Mouse (Mus musculus) adrenal gland, postnatal 36 days (tissue): ENCODE data around the gene Litaf. TPM values are rescaled to one million over a fixed set of nuclear protein-coding genes. Genes with fewer than 3 reads are reported as not detected.

ENCODE experiments used
- DNase-seq, 2 experiments: peaks; one replicate each; pipeline ENCODE4 v3.0.0; 2021; ENCODE audit warnings: mixed read lengths in 1 of 2
- total RNA-seq, 2 experiments: library from RNA; stranded (reverse); gene quantifications; 2 replicates each; pipeline ENCODE4 v1.2.3; 2021

Gene Litaf
- total RNA-seq, 2 experiments from 2014 or later, result 47.4 to 51.1 TPM

DNA sequence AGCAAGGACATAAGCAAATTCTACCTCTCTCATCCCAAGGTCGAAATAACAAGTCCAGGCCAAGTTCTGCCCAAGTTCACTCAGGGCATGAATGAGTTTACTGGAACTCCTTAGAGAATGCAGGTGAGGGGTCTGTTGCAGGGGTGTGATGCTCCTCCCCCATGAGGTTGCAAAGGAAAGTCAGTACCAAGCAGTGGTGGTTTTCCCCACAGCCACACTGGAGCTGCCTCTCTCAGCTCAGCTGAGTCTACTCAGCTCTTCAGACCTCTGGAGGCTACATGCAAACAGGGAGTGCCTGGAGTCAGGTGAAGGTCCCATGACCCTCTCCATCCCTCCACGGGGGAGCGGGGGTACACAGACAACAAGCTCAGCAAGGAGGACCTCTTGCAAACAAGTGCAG lies 108.2 kb downstream of the Litaf start:
- no peak for DNase-seq

DNA sequence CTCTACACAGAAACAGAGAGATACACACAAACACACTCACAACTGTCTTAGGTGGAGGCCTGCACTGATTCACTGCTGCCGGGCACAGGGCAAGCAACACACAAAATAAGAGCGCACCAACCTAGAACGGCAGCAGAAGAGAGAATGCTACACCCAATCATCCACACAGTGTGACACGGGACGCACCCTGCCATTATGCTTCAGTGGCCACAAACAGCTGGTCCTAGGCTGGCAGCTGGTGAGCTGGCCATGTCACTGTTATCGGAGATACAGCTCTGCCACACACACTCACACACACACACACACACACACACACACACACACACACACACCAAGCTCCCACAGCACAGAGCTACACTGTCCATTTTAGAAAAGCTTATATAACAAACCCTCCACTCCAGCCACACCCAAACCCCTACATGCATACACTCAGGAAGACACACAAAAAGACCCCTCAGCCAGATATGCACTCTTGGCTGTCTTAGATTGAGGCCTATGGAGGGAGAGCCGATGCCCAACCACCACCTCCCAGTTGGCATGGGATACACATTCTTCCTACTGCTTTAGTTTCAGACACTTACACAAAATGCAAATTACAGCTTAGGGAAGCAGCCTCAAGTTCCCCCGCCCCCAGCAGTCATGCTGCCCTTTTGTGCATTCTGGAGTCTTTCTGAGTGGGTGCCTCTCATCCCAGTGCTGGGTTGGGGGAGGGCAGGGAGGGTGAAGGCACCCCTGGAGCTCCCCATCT lies 108.8 kb downstream of the Litaf start:
- DNase-seq, result no peak

DNA sequence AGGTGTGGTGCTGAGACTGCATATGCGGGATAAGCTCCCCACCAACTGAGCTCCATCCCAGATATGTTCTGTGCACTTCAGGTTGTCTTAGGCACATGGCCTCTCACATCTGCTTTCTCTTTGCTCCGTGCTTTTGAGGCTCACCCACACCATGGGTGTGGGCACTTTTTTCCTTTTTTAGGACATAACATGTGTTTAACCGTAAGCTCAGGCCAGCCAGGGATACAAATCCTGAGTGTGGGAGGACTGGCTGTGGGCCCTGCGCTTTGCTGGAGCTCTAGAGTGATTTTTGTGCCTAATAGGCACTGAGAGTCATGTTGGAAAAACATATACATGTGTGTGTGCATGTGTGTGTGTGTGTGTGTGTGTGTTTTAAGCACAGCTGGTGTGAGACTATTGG lies 110.9 kb downstream of the Litaf start:
- DNase-seq, result no peak

DNA sequence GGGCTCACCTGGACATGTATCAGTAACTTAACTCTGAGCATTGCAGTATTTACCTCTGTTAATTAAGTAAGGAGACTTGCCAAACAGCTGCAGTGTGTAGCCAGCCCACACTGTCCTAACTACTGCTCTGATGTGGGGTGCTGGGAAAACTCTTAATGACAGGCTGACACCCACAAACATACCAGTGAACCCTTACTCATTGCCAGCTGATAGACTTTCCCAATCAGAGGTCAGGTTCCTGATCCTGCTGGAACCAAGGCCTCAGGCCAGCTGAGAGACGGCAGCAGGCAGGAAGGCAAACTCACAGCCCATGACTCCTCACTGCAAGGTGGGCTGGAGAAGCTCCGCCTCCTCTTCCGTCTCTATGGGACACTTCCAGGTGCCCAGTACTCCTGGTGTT lies 113.1 kb downstream of the Litaf start:
- DNase-seq, result no peak

DNA sequence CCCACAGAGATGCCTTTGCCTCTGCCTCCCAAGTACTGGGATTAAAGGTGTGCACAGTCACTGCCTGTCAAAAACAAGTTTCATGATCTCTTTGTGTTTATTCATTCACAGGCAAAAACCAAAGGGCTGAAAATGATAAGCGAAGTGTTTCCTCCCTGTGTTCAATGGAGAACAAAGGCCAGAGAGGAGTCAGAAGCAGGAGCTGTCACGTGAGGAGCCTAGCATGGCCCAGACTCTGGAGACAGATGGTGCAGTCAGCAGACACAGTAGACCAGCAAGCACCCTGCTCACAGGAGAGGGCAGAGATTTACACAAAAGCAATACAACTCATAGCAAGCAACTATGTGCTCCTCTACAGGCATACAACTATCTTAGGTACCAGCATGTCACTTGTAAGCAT lies 113.9 kb downstream of the Litaf start:
- no peak for DNase-seq

DNA sequence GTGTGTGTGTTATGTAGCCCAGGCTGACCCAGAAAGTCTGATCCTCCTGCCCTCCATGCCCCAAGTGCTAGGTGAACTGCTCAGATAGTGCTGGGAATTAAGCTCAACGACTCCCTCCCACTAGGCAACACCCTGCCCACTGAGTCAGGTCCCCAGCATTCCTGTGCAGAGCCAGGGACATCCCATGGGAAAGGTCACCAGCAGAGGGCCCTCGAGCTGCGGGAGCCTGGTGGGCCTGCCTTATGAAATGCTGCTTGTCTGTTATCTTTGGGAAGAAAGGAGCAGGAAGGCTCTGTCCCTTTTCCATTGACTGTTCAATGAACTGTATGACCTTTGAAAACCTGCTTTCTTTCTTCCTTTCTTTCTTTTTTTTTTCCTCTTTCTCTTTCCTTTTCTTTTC lies 114.4 kb downstream of the Litaf start:
- peak; percentile 87 to 91 for DNase-seq

DNA sequence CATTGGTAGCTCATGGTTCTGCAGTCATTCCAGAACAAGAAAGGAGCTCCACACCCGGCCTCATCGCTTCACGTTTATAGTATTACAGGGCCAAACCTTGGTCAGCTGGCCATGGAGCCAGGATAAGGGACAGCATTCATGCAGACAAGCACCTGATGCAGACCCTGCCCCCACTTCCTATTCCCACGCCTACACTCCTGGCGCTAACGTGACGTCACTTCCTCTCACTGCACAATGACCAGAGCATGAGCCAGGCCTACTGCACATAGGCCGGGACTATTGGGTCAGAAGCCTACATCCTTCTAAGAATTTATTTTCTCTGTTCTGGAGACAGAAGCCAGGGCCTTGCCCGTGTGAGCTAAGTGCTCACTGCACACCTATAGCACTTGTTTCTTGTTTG lies 115.4 kb downstream of the Litaf start:
- no peak for DNase-seq

DNA sequence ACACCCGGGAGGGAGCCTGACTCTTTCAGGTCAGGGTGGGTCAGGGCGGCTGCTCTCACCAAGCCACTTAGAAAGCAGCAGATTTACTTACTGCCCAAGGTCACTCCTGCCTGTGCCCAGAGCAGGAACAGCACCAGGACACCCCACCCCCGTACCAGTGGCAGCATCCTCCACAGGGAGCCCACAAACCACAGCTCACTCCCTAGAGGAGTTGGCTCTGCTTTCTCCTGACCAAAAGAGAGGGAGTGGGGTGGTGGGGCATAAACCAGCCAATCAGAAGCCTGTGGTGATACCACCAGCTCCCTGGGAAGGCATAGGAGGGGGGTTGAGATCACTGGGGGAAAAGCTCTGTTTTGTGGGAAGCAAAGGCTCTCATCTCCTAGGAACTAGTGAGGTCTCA lies 118.2 kb downstream of the Litaf start:
- no peak for DNase-seq

DNA sequence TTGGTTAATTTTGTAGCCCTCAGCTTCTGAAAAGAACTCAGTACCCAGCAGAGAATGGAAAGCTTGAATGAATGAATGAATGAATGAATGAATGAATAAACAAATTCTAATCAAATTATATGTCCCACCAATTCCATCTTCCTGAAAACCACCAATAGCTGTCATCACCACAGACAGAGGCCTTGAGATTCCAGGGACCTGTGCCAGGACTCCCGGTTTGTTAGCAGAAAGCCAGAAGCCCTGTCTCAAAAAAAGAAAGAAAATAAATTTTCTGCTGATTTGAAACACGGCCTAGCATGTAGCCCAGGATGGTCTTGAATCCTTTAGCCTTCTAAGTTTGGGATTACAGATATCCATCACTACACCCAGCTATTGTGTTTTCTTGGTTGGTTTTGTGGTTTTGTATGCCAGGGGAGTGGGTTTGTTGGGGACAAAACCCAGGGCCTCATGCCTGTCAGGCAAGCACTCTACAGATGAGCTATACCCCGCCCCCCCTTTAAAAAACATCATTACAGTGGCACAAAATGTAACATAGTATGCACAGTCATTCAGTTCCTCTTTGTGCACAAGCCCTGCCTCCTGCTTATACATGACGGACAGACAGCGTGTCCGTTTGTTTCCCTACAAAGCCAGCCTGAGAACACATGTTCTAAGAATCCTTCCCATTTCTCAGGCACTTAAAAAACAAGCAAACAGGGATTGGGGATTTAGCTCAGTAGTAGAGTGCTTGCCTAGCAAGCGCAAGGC lies 120.4 kb downstream of the Litaf start:
- DNase-seq, result peak; percentile 79 to 84

DNA sequence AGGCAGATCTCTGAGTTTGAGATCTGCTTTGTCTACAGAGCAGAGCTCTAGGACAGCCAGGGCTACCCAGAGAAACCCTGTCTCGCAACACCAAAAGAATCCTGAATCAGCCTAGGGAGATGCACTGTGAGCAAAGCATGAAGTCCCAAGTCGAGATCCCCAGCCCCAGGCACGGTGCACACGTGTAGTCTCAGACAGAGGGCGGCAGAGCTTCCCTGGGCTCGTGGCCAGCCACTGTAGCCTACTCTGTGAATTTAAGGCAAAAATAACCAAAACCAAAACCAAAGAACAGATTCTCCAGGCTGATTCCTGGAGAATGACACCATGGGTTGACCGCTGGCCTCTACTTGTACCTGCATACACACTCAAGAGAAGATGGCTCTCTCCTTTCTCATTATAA lies 121.4 kb downstream of the Litaf start:
- no peak for DNase-seq

DNA sequence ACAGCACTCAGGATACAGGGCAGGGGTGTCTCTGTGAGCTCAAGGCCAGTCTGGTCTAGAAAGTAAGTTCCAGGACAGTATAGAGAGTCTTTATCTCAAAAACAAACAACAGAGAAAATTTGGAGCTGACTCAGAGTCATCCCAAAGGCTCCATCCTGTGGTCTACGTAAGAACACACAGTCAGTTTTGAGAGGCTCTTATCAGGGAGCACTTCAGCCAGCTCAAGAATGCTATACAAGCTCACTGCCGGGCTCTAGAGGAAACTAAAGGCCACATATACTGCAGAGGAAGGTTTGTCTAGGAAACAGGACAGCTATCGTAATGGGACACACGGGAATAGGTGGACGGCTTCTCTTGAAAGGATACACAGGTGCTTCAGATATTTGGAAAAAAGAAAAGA lies 122.7 kb downstream of the Litaf start:
- DNase-seq, result no peak

DNA sequence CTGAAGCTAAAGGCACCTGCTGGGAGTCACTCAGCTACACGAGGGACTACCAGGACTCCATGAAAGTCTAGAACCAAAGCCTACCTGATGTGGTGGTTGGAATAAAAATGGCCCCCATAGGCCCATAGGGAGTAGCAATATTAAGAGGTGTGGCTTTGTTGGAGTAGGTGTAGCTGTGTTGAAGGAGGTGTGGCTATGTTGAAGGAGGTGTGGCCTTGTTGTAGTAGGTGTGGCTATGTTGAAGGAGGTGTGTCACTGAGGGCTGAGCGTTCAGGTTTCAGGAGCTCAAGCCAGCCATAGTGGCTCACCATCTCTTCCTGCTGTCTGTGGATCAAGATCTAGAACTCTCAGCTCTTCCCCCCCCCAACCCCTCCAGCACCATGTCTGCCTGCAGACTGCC lies 125.3 kb downstream of the Litaf start:
- DNase-seq, result no peak

DNA sequence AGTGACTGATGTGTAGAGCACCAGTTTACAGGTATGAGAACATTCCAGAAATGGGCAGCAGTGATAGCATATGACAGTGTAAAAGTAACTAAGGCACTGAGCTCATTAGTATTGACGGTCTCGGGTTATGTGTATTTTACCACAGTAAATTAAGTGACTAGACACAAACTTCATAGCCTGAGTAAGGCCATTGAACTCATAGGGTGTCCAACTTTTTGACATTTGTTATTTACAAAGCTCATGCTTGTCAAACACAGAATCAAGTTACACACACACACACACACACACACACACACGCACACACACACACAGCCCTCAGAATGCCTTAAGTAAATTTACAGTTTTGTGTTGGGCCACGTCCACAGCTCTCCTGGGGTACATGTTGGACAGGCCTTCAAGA lies 126.0 kb downstream of the Litaf start:
- DNase-seq, result no peak

DNA sequence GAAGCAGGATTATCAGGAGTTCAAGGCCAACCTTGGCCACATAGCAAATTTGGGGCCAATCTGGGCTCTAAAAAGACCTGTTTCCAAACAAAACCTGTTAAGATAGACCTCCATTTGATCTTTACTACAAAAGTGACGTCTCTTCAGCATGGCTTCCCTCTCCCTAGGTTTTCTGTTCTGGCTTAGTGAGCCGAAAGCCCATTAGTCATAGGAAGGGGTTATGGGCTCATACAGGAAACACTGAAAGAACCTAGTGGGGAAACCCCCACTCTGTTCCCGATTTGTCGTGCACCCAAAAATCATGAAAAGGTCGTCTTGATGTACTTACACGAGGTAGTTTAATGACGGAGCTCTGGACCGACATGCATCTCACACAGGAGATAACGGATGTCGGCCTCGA lies 128.5 kb downstream of the Litaf start:
- no peak for DNase-seq

DNA sequence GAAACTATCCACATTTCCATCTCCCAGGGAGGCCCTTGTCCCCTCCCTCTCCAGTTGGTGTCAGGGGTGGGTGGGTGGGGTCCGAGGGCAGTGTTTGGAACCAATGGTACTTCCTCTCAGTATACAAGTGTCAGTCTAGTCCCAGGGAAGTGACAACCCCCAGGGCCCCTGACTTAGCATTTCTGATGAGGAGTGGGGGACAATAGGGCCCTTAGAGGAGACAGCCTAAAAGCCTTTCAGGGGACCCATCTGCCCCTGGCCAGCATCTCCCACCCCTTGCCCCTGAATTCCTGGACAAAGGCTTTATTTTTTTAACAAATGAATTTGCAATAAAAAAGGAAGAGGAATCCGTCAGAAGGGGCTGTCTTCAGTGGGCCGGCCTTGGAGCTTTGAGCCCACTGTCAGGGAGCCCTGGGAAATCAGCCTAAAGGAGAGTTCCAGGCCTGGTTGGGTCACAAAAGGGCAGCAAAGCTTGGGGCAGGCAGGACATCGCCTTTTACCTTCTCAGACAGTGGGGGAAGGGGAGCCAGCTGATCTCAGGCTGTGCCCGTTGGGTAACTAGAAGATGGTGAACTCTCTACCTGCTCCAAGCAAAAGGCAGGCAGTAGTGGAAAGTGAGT lies 129.1 kb downstream of the Litaf start:
- no peak for DNase-seq

DNA sequence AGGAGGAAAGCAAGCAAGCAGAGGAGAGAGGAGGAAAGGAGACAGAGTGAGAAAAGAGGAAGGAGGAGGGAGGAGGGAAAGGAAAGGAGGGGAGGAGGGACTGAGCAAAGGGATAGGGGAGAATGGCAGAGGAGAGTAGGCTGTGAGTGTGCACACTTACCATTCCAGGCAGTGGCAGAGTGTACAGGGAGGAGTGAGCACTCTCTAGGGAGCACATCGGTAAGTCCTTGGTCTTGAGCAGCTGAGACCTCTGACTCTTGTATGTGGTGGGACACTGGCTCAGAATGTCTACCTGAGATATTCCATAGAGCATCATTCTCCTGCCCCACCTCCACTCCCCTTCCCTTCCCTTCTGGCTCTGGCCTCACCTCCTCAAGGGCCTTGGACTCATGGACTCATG lies 131.9 kb downstream of the Litaf start:
- DNase-seq, result no peak

DNA sequence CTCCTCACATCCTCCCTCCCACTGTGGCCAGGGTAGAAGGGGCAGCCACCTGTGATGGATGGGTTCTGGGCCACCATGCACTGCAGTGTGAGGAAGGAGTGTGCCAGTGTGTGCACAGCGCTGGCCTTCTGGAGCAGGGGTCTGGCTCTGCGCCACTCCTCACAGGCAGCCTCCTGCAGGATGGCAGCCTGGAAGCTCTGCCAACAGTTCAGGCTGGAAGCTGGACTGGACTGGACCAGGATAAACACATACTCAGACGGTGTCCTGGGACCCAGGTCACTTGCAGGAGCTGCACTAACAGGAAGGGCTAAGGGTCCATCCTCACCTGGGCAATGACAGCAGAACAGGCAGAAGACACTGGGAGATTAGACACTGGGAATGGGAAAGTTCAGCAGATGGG lies 132.6 kb downstream of the Litaf start:
- DNase-seq, result peak; percentile 38 to 65

DNA sequence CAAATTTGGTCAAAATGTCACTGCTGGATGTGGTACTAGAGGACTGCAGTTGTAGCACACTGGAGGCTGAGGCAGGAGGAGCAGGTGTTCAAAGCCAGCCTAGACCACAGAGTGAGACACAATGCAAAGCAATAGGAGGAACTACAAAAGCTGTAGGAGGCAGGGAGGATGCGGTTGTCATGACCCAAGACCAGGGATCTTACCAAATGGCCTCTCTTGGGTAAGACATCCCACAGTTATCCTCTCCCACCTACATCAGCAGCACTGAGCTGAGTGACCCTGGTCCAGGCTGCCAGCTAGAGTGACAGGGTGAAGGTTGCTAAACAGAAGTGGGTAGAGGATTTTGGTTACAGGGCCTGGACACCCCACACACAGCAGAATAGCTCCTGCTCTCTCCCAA lies 138.9 kb downstream of the Litaf start:
- no peak for DNase-seq

DNA sequence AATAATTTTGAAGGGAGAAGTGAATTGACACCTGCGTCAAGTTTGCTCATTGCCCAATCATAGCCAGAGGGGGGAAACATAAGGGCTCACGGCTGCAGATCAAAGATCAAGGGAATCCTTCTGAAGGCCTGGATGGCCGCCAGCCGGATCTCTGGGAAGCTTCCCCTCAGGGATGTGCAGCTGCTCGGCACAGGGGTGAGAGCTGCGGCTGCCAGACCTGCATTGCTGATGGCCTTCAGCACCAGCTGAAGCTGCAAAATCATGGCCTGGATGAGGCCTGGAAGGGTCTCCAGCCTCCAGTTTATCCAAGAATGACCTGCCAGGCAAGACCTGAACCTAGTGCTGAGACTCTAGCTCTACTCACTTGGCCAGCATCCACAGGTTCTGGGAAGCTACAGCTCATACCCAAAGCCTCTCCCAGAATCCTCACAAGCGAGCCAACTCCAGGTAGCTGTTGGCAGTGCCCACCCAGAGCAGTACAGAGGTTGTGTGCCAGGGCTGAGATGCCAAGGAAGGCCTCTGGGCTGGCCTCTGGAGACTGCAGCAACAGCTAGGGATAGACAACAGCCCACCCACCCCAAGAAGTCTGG lies 140.3 kb downstream of the Litaf start:
- DNase-seq, result peak; percentile 78 to 79

DNA sequence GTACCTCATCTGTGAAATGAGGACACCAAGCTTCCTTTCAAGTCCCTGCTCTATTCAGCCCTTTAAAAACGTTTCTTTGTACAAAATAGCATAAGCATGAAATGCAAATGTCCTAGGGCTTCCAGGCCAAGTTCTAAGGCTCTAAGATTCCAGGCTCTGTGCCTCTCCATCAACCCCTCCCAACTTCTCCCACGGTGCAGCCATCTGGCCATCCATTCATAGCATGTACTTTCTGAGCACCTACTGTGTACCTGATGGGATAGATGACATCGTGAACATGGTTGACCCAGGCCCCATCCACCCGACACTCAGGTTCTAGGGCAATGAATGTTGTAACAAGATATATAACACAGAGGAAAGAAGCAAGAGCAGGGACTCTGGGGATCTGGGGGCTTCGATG lies 142.4 kb downstream of the Litaf start:
- no peak for DNase-seq

DNA sequence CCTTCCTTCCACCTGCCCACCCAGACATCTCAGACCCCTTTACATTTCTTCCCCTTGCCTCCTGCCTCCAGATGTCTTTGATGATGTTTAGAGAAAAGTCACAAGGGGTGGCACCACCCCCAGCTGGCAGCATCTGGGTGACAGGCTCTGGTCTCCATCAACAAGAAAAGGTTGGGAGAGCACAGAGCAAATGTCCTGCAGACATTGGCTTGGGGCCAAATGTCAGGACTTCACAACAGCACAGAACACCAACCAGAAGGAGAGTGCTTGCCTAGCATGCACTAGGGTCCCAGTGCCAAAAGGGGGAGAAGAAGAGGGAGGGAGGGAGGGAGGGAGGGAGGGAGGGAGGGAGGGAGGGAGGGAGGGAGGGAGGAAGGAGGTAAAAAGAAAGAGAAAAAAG lies 146.1 kb downstream of the Litaf start:
- DNase-seq, result no peak

DNA sequence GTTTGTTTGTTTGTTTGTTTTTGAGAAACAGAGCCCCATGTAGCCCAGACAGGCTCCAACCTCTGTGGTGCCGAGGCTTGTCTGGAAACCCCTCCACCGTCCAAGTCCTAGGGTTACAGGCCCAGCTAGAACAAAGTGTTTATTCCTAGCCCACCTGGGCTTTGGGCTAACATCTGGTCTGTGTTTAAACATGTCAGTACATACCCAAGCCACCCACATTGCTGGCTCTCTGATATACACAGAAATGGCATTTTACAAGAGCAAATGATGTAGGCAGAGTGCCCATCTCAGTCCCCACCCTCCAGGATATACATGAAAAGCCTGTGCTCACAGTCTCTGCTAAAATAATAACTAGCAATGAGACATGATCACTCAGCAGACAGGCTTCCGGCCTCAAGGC lies 149.7 kb downstream of the Litaf start:
- DNase-seq, result no peak

DNA sequence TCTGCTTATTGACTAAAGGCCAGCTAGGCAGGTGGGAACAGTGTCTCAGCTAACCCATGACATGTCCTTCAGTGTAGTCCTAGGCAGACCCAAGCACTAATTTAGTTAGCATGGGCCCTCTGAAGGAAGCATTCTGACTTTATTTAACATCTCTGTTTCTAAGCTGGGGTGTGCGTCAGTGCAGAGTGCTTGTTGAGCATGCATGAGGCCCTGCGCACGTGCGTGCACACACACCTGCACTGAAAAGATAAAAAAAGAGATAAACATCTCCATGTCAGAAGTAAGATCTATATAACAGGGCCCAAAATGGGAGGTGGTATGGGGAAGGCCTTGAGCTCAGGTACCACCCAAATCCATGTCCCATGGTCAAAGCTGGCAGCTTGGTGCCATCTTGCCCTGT lies 150.9 kb downstream of the Litaf start:
- DNase-seq, result no peak
